Mouse (Mus musculus): Measurements from ENCODE around the gene Mamdc2. TPM values are rescaled to one million over a fixed set of nuclear protein-coding genes. Genes with fewer than 3 reads are reported as not detected.

Gene Mamdc2
- polyA plus RNA-seq, 1 experiment from 2014 or later: 3.9 TPM

DNA sequence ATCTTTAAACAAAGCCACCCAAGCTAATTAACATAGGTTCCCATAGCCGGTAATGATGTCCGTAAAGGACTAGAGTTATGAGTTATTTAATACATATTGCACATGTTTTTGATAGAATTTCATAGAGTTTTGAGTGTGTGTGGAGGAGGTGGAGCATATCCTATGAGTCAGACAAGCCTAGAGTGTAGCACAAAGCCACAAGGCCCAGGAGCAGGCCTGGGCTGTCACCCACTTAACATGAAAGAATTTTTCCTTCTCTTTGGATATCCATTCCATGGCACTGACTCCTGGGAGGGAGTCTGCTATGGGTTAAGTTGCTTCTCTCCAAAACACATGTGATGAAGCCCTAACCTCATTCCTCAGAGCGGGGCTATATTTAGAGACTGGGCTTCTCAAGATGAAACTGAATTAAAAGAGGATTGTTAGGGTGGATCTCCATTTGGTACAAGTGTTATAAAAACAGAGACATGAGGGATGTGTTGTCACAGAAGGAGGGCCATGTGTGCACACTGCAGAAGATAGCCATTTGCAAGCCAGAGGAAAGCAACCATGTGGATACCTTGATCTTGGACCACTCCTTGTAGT, 121.1 kb downstream of the Mamdc2 start:
- no peaks in the 10 kb centered on the region for H3K36me3 ChIP-seq (ENCODE audit: control insufficient read depth, insufficient read depth, low read length)
- ATAC-seq (ENCODE audit: low FRiP score, low TSS enrichment): no peak
- H3K4me2 ChIP-seq (replicated peaks; ENCODE audit: low read depth): no peak overlapping the region
- no peaks in the 10 kb centered on the region; the same call in 1 of the 2 replicates for H3K4me1 ChIP-seq (replicated peaks; ENCODE audit: control insufficient read depth, insufficient read depth)
- H3K9ac ChIP-seq (ENCODE audit: low read length): no peak overlapping the region
- H3K27me3 ChIP-seq (ENCODE audit: control insufficient read depth, insufficient read depth, low read length): no peaks in the 10 kb centered on the region
- H3K27ac ChIP-seq (replicated peaks): no peak overlapping the region
- H3K9me3 ChIP-seq (ENCODE audit: control insufficient read depth, low read length): no peaks in the 10 kb centered on the region
- DNase-seq (ENCODE audit: low spot score): no peak
- no peak overlapping the region for H3K4me3 ChIP-seq (ENCODE audit: low read depth, low read length)
- TF ChIP-seq EP300 (optimal IDR thresholded peaks at IDR 0.05) (no peak), CTCF (IDR thresholded peaks at IDR 0.05; ENCODE audit: low read depth) (no peak)
- 85% methylated on average over 3 of the region's 3 CpGs for WGBS

DNA sequence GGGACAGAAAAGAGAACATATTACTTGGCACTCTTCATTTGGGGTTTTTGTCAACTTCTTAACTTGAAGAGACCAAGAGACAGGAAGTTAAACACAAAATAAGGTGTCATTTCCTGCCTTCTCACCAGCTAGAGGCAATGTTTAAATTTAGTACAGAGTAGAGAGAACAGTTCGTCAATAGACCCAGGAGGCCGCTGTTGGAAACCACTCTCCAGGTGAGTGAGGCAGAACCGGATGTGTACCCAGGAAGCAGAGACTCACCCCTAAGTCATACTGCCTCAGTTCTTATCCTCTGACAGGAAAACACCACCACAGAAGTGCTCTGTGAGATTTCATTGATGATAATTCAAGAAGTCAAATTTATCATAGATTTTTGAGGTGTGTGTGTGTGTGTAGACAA, 125.1 kb downstream of the Mamdc2 start:
- TF ChIP-seq EP300 (optimal IDR thresholded peaks at IDR 0.05) (no peak), CTCF (IDR thresholded peaks at IDR 0.05; ENCODE audit: low read depth) (no peak)
- no peaks in the 10 kb centered on the region; the same call in 1 of the 2 replicates for H3K4me1 ChIP-seq (replicated peaks; ENCODE audit: control insufficient read depth, insufficient read depth)
- H3K9ac ChIP-seq (ENCODE audit: low read length): no peak overlapping the region
- WGBS: 75% methylated on average over 3 of the region's 3 CpGs
- DNase-seq (ENCODE audit: low spot score) (no peak), ATAC-seq (ENCODE audit: low FRiP score, low TSS enrichment) (no peak)
- no peak overlapping the region for H3K4me3 ChIP-seq (ENCODE audit: low read depth, low read length)
- H3K4me2 ChIP-seq (replicated peaks; ENCODE audit: low read depth): no peak overlapping the region
- no peaks in the 10 kb centered on the region for H3K9me3 ChIP-seq (ENCODE audit: control insufficient read depth, low read length)
- no peaks in the 10 kb centered on the region for H3K27me3 ChIP-seq (ENCODE audit: control insufficient read depth, insufficient read depth, low read length)
- H3K27ac ChIP-seq (replicated peaks): no peak overlapping the region
- no peaks in the 10 kb centered on the region for H3K36me3 ChIP-seq (ENCODE audit: control insufficient read depth, insufficient read depth, low read length)

DNA sequence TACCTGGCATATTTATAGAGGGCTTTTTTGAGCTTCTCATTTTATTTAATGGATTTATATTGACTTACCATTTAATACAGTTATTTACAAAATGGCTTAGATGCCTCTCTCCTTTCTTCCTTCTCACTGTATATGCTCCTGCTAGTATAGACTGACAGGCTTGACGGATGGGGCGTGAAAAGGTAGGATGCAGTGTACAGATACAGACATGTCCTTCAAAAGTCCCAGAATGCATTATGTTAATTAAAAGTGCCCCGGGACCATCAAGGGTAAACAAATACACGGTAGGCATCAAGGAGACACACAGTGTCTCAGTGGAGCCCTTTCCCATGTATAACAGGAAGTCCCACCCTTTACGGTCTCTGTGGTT, 130.3 kb downstream of the Mamdc2 start:
- Histone ChIP-seq H3K36me3 (ENCODE audit: control insufficient read depth, insufficient read depth, low read length) (no peaks in the 10 kb centered on the region), H3K27me3 (ENCODE audit: control insufficient read depth, insufficient read depth, low read length) (no peaks in the 10 kb centered on the region), H3K9me3 (ENCODE audit: control insufficient read depth, low read length) (no peaks in the 10 kb centered on the region), H3K4me3 (ENCODE audit: low read depth, low read length) (no peak overlapping the region), H3K4me2 (replicated peaks; ENCODE audit: low read depth) (no peak overlapping the region), H3K27ac (replicated peaks) (no peak overlapping the region), H3K9ac (ENCODE audit: low read length) (no peak overlapping the region), H3K4me1 (replicated peaks; ENCODE audit: control insufficient read depth, insufficient read depth) (no peaks in the 10 kb centered on the region)
- WGBS: 85% methylated on average over 5 of the region's 5 CpGs
- DNase-seq (ENCODE audit: low spot score) (no peak), ATAC-seq (ENCODE audit: low FRiP score, low TSS enrichment) (no peak)
- no peak for TF ChIP-seq EP300 (optimal IDR thresholded peaks at IDR 0.05)
- no peak for TF ChIP-seq CTCF (IDR thresholded peaks at IDR 0.05; ENCODE audit: low read depth)

DNA sequence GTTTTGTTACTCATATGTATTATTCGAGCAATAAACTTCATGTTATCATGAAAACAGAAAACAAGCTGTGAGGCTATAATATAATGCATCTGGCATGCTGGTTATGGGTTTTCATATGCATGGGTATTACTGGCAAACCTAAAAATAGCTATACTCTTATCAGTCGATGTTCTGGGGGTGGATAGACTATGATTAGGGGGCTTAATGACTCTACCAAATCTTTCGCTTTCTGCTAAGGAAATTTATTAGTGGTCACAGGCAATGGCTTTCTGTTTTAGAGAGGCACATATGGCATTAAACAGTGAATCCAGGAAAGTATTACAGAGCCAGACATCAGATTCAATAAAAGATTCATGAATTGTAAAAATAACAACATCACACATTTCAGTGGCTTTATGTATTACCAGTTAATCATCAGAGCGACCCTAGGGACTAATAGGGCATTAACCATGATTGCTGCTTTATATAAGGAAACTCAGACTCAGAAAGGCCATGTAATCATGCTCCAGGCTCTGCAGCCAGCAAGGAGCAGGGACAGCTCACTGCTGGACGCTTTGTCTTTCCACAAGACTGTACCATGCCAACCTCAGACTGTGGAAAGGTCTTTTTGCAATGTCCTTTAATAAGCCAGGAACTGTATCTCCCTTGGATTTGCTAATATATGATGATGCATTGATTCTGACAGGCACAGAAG, 130.8 kb downstream of the Mamdc2 start:
- Histone ChIP-seq H3K4me3 (ENCODE audit: low read depth, low read length) (no peak overlapping the region), H3K4me1 (replicated peaks; ENCODE audit: control insufficient read depth, insufficient read depth) (no peaks in the 10 kb centered on the region), H3K9me3 (ENCODE audit: control insufficient read depth, low read length) (no peaks in the 10 kb centered on the region), H3K9ac (ENCODE audit: low read length) (no peak overlapping the region), H3K27ac (replicated peaks) (no peak overlapping the region), H3K4me2 (replicated peaks; ENCODE audit: low read depth) (no peak overlapping the region), H3K36me3 (ENCODE audit: control insufficient read depth, insufficient read depth, low read length) (no peaks in the 10 kb centered on the region), H3K27me3 (ENCODE audit: control insufficient read depth, insufficient read depth, low read length) (no peaks in the 10 kb centered on the region)
- 74% methylated on average over 5 of the region's 5 CpGs for WGBS
- DNase-seq (ENCODE audit: low spot score) (no peak), ATAC-seq (ENCODE audit: low FRiP score, low TSS enrichment) (no peak)
- TF ChIP-seq CTCF (IDR thresholded peaks at IDR 0.05; ENCODE audit: low read depth) (no peak), EP300 (optimal IDR thresholded peaks at IDR 0.05) (no peak)

DNA sequence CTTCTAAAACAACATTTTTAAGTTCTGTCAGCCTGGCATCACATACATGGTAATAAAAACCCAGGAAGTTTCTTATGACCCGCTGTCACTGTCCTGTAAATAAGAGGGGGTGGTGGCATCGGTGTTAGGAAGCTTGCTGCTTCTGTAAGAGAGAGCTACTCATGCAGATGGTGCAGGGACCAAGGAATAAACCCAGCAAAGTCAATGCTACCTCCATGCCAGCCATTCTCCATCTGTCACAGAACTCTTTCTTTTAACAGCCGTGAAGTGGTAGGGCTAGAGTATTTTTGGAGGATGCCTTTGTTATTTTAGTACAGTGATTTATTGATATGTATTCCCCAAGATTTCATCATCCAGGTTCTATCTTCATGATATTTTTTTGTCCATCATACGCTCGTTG, 131.4 kb downstream of the Mamdc2 start:
- Histone ChIP-seq H3K36me3 (ENCODE audit: control insufficient read depth, insufficient read depth, low read length) (no peaks in the 10 kb centered on the region), H3K9ac (ENCODE audit: low read length) (no peak overlapping the region), H3K4me1 (replicated peaks; ENCODE audit: control insufficient read depth, insufficient read depth) (no peaks in the 10 kb centered on the region), H3K27ac (replicated peaks) (no peak overlapping the region), H3K4me3 (ENCODE audit: low read depth, low read length) (no peak overlapping the region), H3K4me2 (replicated peaks; ENCODE audit: low read depth) (no peak overlapping the region), H3K27me3 (ENCODE audit: control insufficient read depth, insufficient read depth, low read length) (no peaks in the 10 kb centered on the region), H3K9me3 (ENCODE audit: control insufficient read depth, low read length) (no peaks in the 10 kb centered on the region)
- ATAC-seq (ENCODE audit: low FRiP score, low TSS enrichment) (no peak), DNase-seq (ENCODE audit: low spot score) (no peak)
- TF ChIP-seq EP300 (optimal IDR thresholded peaks at IDR 0.05) (no peak), CTCF (IDR thresholded peaks at IDR 0.05; ENCODE audit: low read depth) (no peak)
- WGBS: 90% methylated on average over 5 of the region's 5 CpGs

DNA sequence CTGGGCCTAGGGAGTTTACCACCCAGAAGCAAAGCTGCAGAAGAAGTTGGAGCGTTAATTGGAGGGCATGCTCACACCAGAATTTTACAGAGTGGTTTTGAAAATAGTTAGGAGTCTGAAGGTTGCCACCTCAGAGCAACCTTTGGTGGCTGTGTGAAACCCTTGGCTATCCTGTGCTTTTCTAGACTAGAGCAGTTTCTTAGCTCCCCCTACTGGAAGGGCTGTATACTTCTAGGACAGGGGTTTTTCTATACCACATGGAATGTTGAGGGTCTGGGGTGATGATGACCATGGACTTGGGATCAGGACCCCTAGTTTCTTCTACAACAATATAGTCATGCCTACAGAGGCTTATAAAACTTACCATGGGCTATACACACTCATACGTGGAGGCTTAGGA, 138.3 kb downstream of the Mamdc2 start:
- no peak overlapping the region for H3K4me2 ChIP-seq (replicated peaks; ENCODE audit: low read depth)
- H3K27ac ChIP-seq (replicated peaks): no peak overlapping the region
- 82% methylated on average over 2 of the region's 2 CpGs for WGBS
- no peak for ATAC-seq (ENCODE audit: low FRiP score, low TSS enrichment)
- no peak for DNase-seq (ENCODE audit: low spot score)
- H3K4me3 ChIP-seq (ENCODE audit: low read depth, low read length): no peak overlapping the region
- no peaks in the 10 kb centered on the region for H3K27me3 ChIP-seq (ENCODE audit: control insufficient read depth, insufficient read depth, low read length)
- H3K36me3 ChIP-seq (ENCODE audit: control insufficient read depth, insufficient read depth, low read length): no peaks in the 10 kb centered on the region
- H3K4me1 ChIP-seq (replicated peaks; ENCODE audit: control insufficient read depth, insufficient read depth): no peaks in the 10 kb centered on the region
- TF ChIP-seq EP300 (optimal IDR thresholded peaks at IDR 0.05) (no peak), CTCF (IDR thresholded peaks at IDR 0.05; ENCODE audit: low read depth) (peak; percentile 54)
- H3K9me3 ChIP-seq (ENCODE audit: control insufficient read depth, low read length): no peaks in the 10 kb centered on the region
- no peak overlapping the region for H3K9ac ChIP-seq (ENCODE audit: low read length)
